Mouse (Mus musculus) retina, adult 2 months (tissue): ENCODE results near the gene Vwce.

Experiments used
- DNase-seq: peaks from one replicate; pipeline ENCODE4 v3.0.0-alpha.2; 2012; ENCODE audit warnings: low read depth, low spot score

Vwce gene

GRCm38 (mm10) chr19:10714682-10715475, 80.9 kb downstream of the Vwce start:
- DNase-seq, result no peak

- DNase-seq, result no peak
Observed at GRCm38 (mm10) chr19:10715476-10715875, 81.5 kb downstream of the Vwce start.
